Mouse (Mus musculus): ENCODE results near the gene Npr2.

DNA sequence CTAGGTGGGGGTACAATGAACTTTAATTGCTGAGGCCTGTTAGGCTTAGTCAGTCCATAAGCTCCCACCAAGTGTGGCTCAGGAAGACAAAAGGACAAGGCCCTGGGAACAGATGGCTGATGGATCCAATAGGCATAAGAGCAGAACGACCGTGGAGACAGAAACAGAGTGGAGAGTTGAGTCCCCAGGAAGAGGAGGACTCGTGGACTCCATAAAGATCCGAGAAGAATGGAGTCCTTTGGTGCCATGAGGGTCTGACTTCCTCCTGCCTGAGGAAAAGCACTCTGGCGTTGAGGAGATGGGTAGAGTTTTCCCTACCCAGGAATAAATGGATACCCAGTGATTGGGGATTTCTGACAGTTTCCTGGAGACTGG, 1.1 kb upstream of the Npr2 start:
- TF ChIP-seq CTCF (IDR thresholded peaks at IDR 0.05; ENCODE audit: borderline replicate concordance, extremely low read depth, insufficient read depth, insufficient read length) (no peak), POLR2A (IDR thresholded peaks at IDR 0.05; ENCODE audit: borderline replicate concordance, extremely low read depth, insufficient read depth, insufficient read length, poor library complexity, severe bottlenecking) (no peak)
